Mouse (Mus musculus): Measurements from ENCODE around the gene Kif3a. TPM values are rescaled to one million over a fixed set of nuclear protein-coding genes. Genes with fewer than 3 reads are reported as not detected.
A peak's percentile ranks its signal among the peaks of the same experiment; 100 is the strongest.

The Kif3a gene
- polyA plus RNA-seq, 1 experiment, result not detected

GRCm38 (mm10) chr11:53532231-53532620, 35.0 kb upstream of the Kif3a start:
- TF ChIP-seq POLR2A (IDR thresholded peaks at IDR 0.05; ENCODE audit: insufficient read depth, low read depth, low read length) (no peak), CTCF (IDR thresholded peaks at IDR 0.05; ENCODE audit: insufficient read depth, low read depth, low read length) (no peak)
- peaks cover 25% of the 10 kb centered on the region for H3K4me1 ChIP-seq (ENCODE audit: control insufficient read depth, insufficient read depth, low read length)

DNA sequence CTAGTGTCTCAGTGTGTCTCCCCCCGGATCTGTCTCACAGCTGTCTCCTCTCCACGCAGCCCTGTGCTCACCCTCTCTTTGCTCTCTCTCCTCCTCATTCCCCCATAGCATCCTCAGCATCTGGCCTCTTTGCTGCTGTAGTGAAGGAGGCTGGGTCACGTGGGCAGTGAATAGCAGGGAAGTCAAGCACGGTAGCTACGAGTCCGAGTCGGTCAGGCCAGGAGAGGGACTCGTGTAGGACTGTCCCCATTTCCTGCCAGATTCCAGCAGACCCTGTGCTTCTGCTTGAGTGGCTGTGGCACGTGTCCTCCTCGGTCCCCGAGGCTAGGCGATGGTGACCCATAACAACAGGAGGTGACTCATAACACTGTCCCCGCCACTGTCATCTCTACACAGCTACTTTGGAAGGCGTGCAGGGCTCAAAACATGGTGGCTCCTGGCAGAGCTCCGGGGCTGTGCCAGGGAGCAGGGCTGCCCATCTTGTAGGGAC, 28.1 kb upstream of the Kif3a start:
- TF ChIP-seq POLR2A (IDR thresholded peaks at IDR 0.05; ENCODE audit: insufficient read depth, low read depth, low read length), result no peak
- no peak for TF ChIP-seq CTCF (IDR thresholded peaks at IDR 0.05; ENCODE audit: insufficient read depth, low read depth, low read length)
- 41% methylated on average over 15 of the region's 15 CpGs for WGBS
- Histone ChIP-seq H3K27ac (ENCODE audit: insufficient read depth, low read depth, low read length) (0 out of 2 replicates have a peak overlapping the region, but pooled peaks have one; percentile 2), H3K4me3 (ENCODE audit: insufficient read depth, low read depth, low read length) (no peak overlapping the region), H3K4me1 (ENCODE audit: control insufficient read depth, insufficient read depth, low read length) (peaks cover 14% of the 10 kb centered on the region)

More at GRCm38 (mm10) chr11:53532231-53532620, 35.0 kb upstream of the Kif3a start:
- Histone ChIP-seq H3K27ac (ENCODE audit: insufficient read depth, low read depth, low read length) (no peak overlapping the region), H3K4me3 (ENCODE audit: insufficient read depth, low read depth, low read length) (no peak overlapping the region)
- 93% methylated on average over 1 of the region's 1 CpGs for WGBS

GRCm38 (mm10) chr11:53540394-53540793, 26.8 kb upstream of the Kif3a start:
- H3K4me3 ChIP-seq (ENCODE audit: insufficient read depth, low read depth, low read length), result no peak overlapping the region
- H3K4me1 ChIP-seq (ENCODE audit: control insufficient read depth, insufficient read depth, low read length), result peaks cover 14% of the 10 kb centered on the region
- TF ChIP-seq CTCF (IDR thresholded peaks at IDR 0.05; ENCODE audit: insufficient read depth, low read depth, low read length), result no peak
- no peak for TF ChIP-seq POLR2A (IDR thresholded peaks at IDR 0.05; ENCODE audit: insufficient read depth, low read depth, low read length)
- 80% methylated on average over 3 of the region's 3 CpGs for WGBS
- no peak overlapping the region for H3K27ac ChIP-seq (ENCODE audit: insufficient read depth, low read depth, low read length)

DNA sequence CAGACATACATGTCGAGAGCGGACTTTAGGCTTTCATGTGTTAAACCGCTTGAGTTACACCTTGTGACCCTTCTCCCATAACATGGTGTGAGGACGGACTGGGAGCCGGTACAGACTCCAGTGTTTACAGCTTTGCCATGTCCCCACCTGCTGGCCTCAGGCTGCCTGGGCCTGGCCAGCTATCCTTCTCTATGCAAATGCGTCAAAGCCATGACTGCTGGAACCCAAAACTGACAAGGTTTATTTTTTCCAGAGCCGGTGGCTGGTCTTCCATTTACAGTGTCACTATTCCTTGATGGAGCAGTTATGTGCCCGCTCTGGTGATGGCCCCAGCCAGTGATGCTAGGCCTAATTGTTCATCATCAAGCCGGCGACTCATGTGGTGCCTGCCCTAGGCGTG, 26.0 kb upstream of the Kif3a start:
- TF ChIP-seq CTCF (IDR thresholded peaks at IDR 0.05; ENCODE audit: insufficient read depth, low read depth, low read length) (no peak), POLR2A (IDR thresholded peaks at IDR 0.05; ENCODE audit: insufficient read depth, low read depth, low read length) (no peak)
- Histone ChIP-seq H3K4me1 (ENCODE audit: control insufficient read depth, insufficient read depth, low read length) (peaks cover 14% of the 10 kb centered on the region), H3K27ac (ENCODE audit: insufficient read depth, low read depth, low read length) (no peak overlapping the region), H3K4me3 (ENCODE audit: insufficient read depth, low read depth, low read length) (no peak overlapping the region)
- 85% methylated on average over 11 of the region's 11 CpGs for WGBS

DNA sequence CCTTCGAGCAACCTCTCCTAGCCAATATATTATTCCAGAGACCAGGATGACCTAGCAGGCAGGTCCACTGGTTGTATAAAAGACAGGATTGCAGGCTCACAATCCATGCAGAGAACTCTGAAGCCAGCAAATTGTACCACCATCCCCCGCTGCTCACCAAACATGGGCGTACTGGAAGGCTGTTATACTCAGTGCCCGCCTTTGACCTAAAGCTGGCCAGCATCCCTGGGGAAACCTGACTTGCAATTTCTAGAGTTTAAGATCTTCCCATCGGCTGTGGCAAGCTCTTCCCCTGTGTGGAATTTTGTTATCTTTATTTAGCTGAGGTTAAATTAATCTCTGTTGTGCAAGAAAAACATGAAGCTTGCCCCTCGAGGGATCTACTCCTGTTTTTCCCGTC, 24.2 kb upstream of the Kif3a start:
- Histone ChIP-seq H3K4me1 (ENCODE audit: control insufficient read depth, insufficient read depth, low read length) (peaks cover 14% of the 10 kb centered on the region), H3K4me3 (ENCODE audit: insufficient read depth, low read depth, low read length) (no peak overlapping the region), H3K27ac (ENCODE audit: insufficient read depth, low read depth, low read length) (no peak overlapping the region)
- TF ChIP-seq POLR2A (IDR thresholded peaks at IDR 0.05; ENCODE audit: insufficient read depth, low read depth, low read length) (no peak), CTCF (IDR thresholded peaks at IDR 0.05; ENCODE audit: insufficient read depth, low read depth, low read length) (no peak)
- WGBS, result 75% methylated on average over 7 of the region's 7 CpGs

GRCm38 (mm10) chr11:53546271-53546670, 20.9 kb upstream of the Kif3a start:
- 46% methylated on average over 6 of the region's 6 CpGs for WGBS
- no peak for TF ChIP-seq POLR2A (IDR thresholded peaks at IDR 0.05; ENCODE audit: insufficient read depth, low read depth, low read length)
- no peak for TF ChIP-seq CTCF (IDR thresholded peaks at IDR 0.05; ENCODE audit: insufficient read depth, low read depth, low read length)
- no peak overlapping the region for H3K27ac ChIP-seq (ENCODE audit: insufficient read depth, low read depth, low read length)
- H3K4me3 ChIP-seq (ENCODE audit: insufficient read depth, low read depth, low read length), result no peak overlapping the region
- no peaks in the 10 kb centered on the region for H3K4me1 ChIP-seq (ENCODE audit: control insufficient read depth, insufficient read depth, low read length)

- TF ChIP-seq CTCF (IDR thresholded peaks at IDR 0.05; ENCODE audit: insufficient read depth, low read depth, low read length), result no peak
- TF ChIP-seq POLR2A (IDR thresholded peaks at IDR 0.05; ENCODE audit: insufficient read depth, low read depth, low read length), result no peak
- Histone ChIP-seq H3K4me1 (ENCODE audit: control insufficient read depth, insufficient read depth, low read length) (no peaks in the 10 kb centered on the region), H3K27ac (ENCODE audit: insufficient read depth, low read depth, low read length) (no peak overlapping the region), H3K4me3 (ENCODE audit: insufficient read depth, low read depth, low read length) (no peak overlapping the region)
- 88% methylated on average over 6 of the region's 6 CpGs for WGBS
Observed at GRCm38 (mm10) chr11:53547566-53547965, 19.6 kb upstream of the Kif3a start.

DNA sequence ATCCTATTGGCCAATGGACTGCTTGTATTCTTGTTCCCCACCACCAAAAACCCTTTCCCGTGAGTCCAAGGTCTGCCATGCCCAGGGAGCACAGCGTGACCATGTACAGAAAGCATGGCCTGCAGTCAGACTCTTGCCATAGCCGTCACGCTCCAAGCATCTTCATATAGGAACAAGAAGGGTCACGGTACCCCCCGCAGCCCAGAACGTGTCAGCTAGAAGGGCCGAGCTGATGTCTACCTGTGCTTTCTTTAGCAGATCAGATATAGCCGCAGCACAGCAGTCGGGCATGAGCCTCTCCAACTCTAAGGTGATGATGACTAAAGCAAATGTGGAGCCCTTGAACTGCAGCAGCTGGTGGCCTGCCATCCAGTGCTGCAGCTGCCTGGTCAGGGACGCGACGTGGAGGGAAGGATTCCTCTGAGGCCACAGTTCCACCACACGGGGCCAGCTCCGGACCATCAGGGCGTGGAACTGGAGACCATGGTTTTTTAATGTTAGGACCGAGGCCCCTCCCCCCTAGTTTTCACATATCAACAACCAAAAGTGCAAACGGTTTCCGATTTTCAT, 19.1 kb upstream of the Kif3a start:
- Histone ChIP-seq H3K4me1 (ENCODE audit: control insufficient read depth, insufficient read depth, low read length) (no peaks in the 10 kb centered on the region), H3K27ac (ENCODE audit: insufficient read depth, low read depth, low read length) (no peak overlapping the region), H3K4me3 (ENCODE audit: insufficient read depth, low read depth, low read length) (no peak overlapping the region)
- TF ChIP-seq POLR2A (IDR thresholded peaks at IDR 0.05; ENCODE audit: insufficient read depth, low read depth, low read length) (no peak), CTCF (IDR thresholded peaks at IDR 0.05; ENCODE audit: insufficient read depth, low read depth, low read length) (no peak)
- 87% methylated on average over 19 of the region's 19 CpGs for WGBS

GRCm38 (mm10) chr11:53550714-53551113, 16.5 kb upstream of the Kif3a start:
- WGBS, result 85% methylated on average over 1 of the region's 1 CpGs

More at GRCm38 (mm10) chr11:53550714-53551113, 16.5 kb upstream of the Kif3a start:
- no peak for TF ChIP-seq POLR2A (IDR thresholded peaks at IDR 0.05; ENCODE audit: insufficient read depth, low read depth, low read length)
- TF ChIP-seq CTCF (IDR thresholded peaks at IDR 0.05; ENCODE audit: insufficient read depth, low read depth, low read length), result no peak
- no peak overlapping the region for H3K27ac ChIP-seq (ENCODE audit: insufficient read depth, low read depth, low read length)
- no peak overlapping the region for H3K4me3 ChIP-seq (ENCODE audit: insufficient read depth, low read depth, low read length)
- no peaks in the 10 kb centered on the region for H3K4me1 ChIP-seq (ENCODE audit: control insufficient read depth, insufficient read depth, low read length)
